Mouse (Mus musculus) stomach, postnatal 0 days (tissue): ENCODE measurements at regions not wholly inside any gene's neighbourhood (a gene's known extent, or its start where the extent isn't known, plus 50 kb on each side); places are given as distances from the start of the nearest gene placed in this dataset.
A peak's percentile ranks its signal among the peaks of the same experiment; 100 is the strongest.

Experiments used
- CTCF ChIP-seq: IDR thresholded peaks from 2 replicates; pipeline ENCODE4 v1.5.1; 2016; ENCODE audit warnings: antibody characterized with exemption, low read depth, mild to moderate bottlenecking, moderate library complexity
- EP300 ChIP-seq: optimal IDR thresholded peaks from 2 replicates; pipeline ENCODE3; 2016; ENCODE audit warnings: antibody characterized with exemption

GRCm38 (mm10) chr15:38431668-38432067 lies 1006.3 kb downstream of the 4930447A16Rik start:
- TF ChIP-seq CTCF (peak; percentile 77), EP300 (peak; percentile 87)
